Mouse (Mus musculus): Measurements from ENCODE around the gene Tead2. TPM values are rescaled to one million over a fixed set of nuclear protein-coding genes. Genes with fewer than 3 reads are reported as not detected.

The Tead2 gene
- polyA plus RNA-seq, 1 experiment from 2014 or later, result 54.2 TPM

GRCm38 (mm10) chr7:45193406-45193805, 22.1 kb upstream of the Tead2 start:
- Histone ChIP-seq H3K27me3 (0 out of 2 replicates have a peak, but pooled peaks cover 4% of the 10 kb centered on the region), H3K9ac (no peak overlapping the region), H3K36me3 (no peaks in the 10 kb centered on the region), H3K4me2 (no peak overlapping the region), H3K27ac (replicated peaks) (no peak overlapping the region), H3K4me3 (no peak overlapping the region), H3K9me3 (no peaks in the 10 kb centered on the region), H3K4me1 (replicated peaks) (0 out of 2 replicates have a peak, but pooled peaks cover 9% of the 10 kb centered on the region)
- WGBS, result 74% methylated on average over 5 of the region's 5 CpGs
- ATAC-seq (ENCODE audit: low FRiP score, low read depth), result no peak

- Histone ChIP-seq H3K27me3 (0 out of 2 replicates have a peak, but pooled peaks cover 3% of the 10 kb centered on the region), H3K36me3 (no peaks in the 10 kb centered on the region), H3K4me2 (no peak overlapping the region), H3K9ac (no peak overlapping the region), H3K4me1 (replicated peaks) (0 out of 2 replicates have a peak, but pooled peaks cover 9% of the 10 kb centered on the region), H3K27ac (replicated peaks) (no peak overlapping the region), H3K9me3 (no peaks in the 10 kb centered on the region), H3K4me3 (no peak overlapping the region)
- WGBS, result 71% methylated on average over 17 of the region's 17 CpGs
- no peak for ATAC-seq (ENCODE audit: low FRiP score, low read depth)
Observed at GRCm38 (mm10) chr7:45193871-45194785, 21.4 kb upstream of the Tead2 start.

GRCm38 (mm10) chr7:45195341-45196175, 20.0 kb upstream of the Tead2 start:
- 66% methylated on average over 13 of the region's 13 CpGs for WGBS
- Histone ChIP-seq H3K4me3 (no peak overlapping the region), H3K4me2 (no peak overlapping the region), H3K27me3 (no peaks in the 10 kb centered on the region), H3K36me3 (no peaks in the 10 kb centered on the region), H3K4me1 (replicated peaks) (0 out of 2 replicates have a peak, but pooled peaks cover 9% of the 10 kb centered on the region), H3K9me3 (no peaks in the 10 kb centered on the region), H3K9ac (no peak overlapping the region), H3K27ac (replicated peaks) (no peak overlapping the region)
- ATAC-seq (ENCODE audit: low FRiP score, low read depth), result no peak

GRCm38 (mm10) chr7:45196176-45196535, 19.4 kb upstream of the Tead2 start:
- no peaks in the 10 kb centered on the region for H3K36me3 ChIP-seq

GRCm38 (mm10) chr7:45196994-45197393, 18.6 kb upstream of the Tead2 start:
- ATAC-seq (ENCODE audit: low FRiP score, low read depth), result no peak
- Histone ChIP-seq H3K9me3 (no peaks in the 10 kb centered on the region), H3K27ac (replicated peaks) (no peak overlapping the region), H3K36me3 (no peaks in the 10 kb centered on the region), H3K4me3 (no peak overlapping the region), H3K9ac (no peak overlapping the region), H3K27me3 (no peaks in the 10 kb centered on the region), H3K4me1 (replicated peaks) (0 out of 2 replicates have a peak, but pooled peaks cover 8% of the 10 kb centered on the region), H3K4me2 (no peak overlapping the region)
- WGBS, result 66% methylated on average over 5 of the region's 5 CpGs

More at GRCm38 (mm10) chr7:45196176-45196535, 19.4 kb upstream of the Tead2 start:
- no peak for ATAC-seq (ENCODE audit: low FRiP score, low read depth)
- Histone ChIP-seq H3K4me2 (no peak overlapping the region), H3K27me3 (no peaks in the 10 kb centered on the region), H3K4me3 (no peak overlapping the region), H3K9ac (no peak overlapping the region), H3K4me1 (replicated peaks) (0 out of 2 replicates have a peak, but pooled peaks cover 9% of the 10 kb centered on the region), H3K27ac (replicated peaks) (no peak overlapping the region), H3K9me3 (no peaks in the 10 kb centered on the region)
- WGBS, result 81% methylated on average over 4 of the region's 4 CpGs

- Histone ChIP-seq H3K4me3 (no peak overlapping the region), H3K9me3 (no peaks in the 10 kb centered on the region), H3K4me2 (no peak overlapping the region), H3K4me1 (replicated peaks) (0 out of 2 replicates have a peak, but pooled peaks cover 7% of the 10 kb centered on the region), H3K9ac (no peak overlapping the region), H3K27ac (replicated peaks) (no peak overlapping the region), H3K27me3 (no peaks in the 10 kb centered on the region), H3K36me3 (no peaks in the 10 kb centered on the region)
- peak; percentile 45; the same call in 1 of the 2 replicates for ATAC-seq (ENCODE audit: low FRiP score, low read depth)
- 12% methylated on average over 5 of the region's 5 CpGs for WGBS
Observed at GRCm38 (mm10) chr7:45198435-45198834, 17.1 kb upstream of the Tead2 start.

- Histone ChIP-seq H3K9me3 (no peaks in the 10 kb centered on the region), H3K27me3 (no peaks in the 10 kb centered on the region), H3K9ac (no peak overlapping the region), H3K4me3 (no peak overlapping the region), H3K4me1 (replicated peaks) (peaks cover 7% of the 10 kb centered on the region; the same call in 1 of the 2 replicates), H3K27ac (replicated peaks) (no peak overlapping the region), H3K36me3 (no peaks in the 10 kb centered on the region), H3K4me2 (no peak overlapping the region)
- ATAC-seq (ENCODE audit: low FRiP score, low read depth), result no peak
- 84% methylated on average over 11 of the region's 11 CpGs for WGBS
Observed at GRCm38 (mm10) chr7:45198961-45199360, 16.6 kb upstream of the Tead2 start.

GRCm38 (mm10) chr7:45202654-45203053, 12.9 kb upstream of the Tead2 start:
- Histone ChIP-seq H3K4me3 (no peak overlapping the region), H3K9me3 (no peaks in the 10 kb centered on the region), H3K4me2 (no peak overlapping the region), H3K9ac (no peak overlapping the region), H3K4me1 (replicated peaks) (peaks cover 11% of the 10 kb centered on the region), H3K36me3 (no peaks in the 10 kb centered on the region), H3K27me3 (no peaks in the 10 kb centered on the region), H3K27ac (replicated peaks) (no peak overlapping the region)
- 69% methylated on average over 10 of the region's 10 CpGs for WGBS
- ATAC-seq (ENCODE audit: low FRiP score, low read depth), result no peak

GRCm38 (mm10) chr7:45204380-45205143, 11.0 kb upstream of the Tead2 start, which contains the start of gene Ccdc155:
Gene Ccdc155 (minus strand): TSS chr7:45204892.
- Histone ChIP-seq H3K9ac (peak within 1 kb of the TSS; percentile 49), H3K27me3 (no peaks in the 10 kb centered on the region), H3K4me3 (peak within 1 kb of the TSS; percentile 48), H3K9me3 (no peaks in the 10 kb centered on the region), H3K36me3 (no peaks in the 10 kb centered on the region), H3K27ac (replicated peaks) (peak within 1 kb of the TSS; percentile 87), H3K4me2 (peak within 1 kb of the TSS; percentile 75), H3K4me1 (replicated peaks) (peaks cover 4% of the 10 kb centered on the region)
- 9% methylated on average over 43 of the region's 44 CpGs for WGBS
- ATAC-seq (ENCODE audit: low FRiP score, low read depth), result peak; percentile 98

GRCm38 (mm10) chr7:45208260-45208659, 7.3 kb upstream of the Tead2 start:
- Histone ChIP-seq H3K9me3 (no peaks in the 10 kb centered on the region), H3K27ac (replicated peaks) (no peak overlapping the region), H3K36me3 (no peaks in the 10 kb centered on the region), H3K4me2 (no peak overlapping the region), H3K9ac (no peak overlapping the region), H3K4me3 (no peak overlapping the region), H3K4me1 (replicated peaks) (peaks cover 8% of the 10 kb centered on the region), H3K27me3 (peaks cover 21% of the 10 kb centered on the region)
- no peak for ATAC-seq (ENCODE audit: low FRiP score, low read depth)
- WGBS, result 77% methylated on average over 6 of the region's 6 CpGs

- ATAC-seq (ENCODE audit: low FRiP score, low read depth), result no peak
- H3K36me3 ChIP-seq, result no peaks in the 10 kb centered on the region
- H3K4me1 ChIP-seq (replicated peaks), result peaks cover 11% of the 10 kb centered on the region
- no peak overlapping the region for H3K27ac ChIP-seq (replicated peaks)
- H3K27me3 ChIP-seq, result peaks cover 21% of the 10 kb centered on the region
- no peaks in the 10 kb centered on the region for H3K9me3 ChIP-seq
- WGBS, result 78% methylated on average over 10 of the region's 10 CpGs
- H3K4me2 ChIP-seq, result peak overlapping the region; percentile 29
- H3K9ac ChIP-seq, result no peak overlapping the region
- 0 out of 2 replicates have a peak overlapping the region, but pooled peaks have one; percentile 18 for H3K4me3 ChIP-seq
Observed at GRCm38 (mm10) chr7:45211070-45211469, 4.5 kb upstream of the Tead2 start.
